ENCODE assay signal across 20 mouse cellular contexts in the genomic region with DNA sequence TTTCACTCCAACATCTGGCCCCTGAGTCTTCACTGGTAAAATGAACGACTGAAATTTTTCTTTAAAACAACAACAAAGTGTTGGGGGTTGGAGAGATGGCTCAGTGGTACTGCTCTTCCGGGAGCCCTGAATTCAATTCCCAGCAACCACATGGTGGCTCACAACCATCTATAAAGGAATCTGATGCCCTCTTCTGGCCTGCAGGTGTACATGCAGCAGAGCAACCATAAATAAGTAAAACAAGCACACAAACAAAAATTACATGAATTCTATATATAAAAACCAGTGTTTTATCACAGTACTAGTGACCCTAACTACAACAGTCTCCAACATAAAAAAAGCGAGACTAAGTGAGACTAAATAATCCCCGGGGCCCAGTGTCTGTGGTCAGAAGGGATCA. TPM values are rescaled to one million over a fixed set of nuclear protein-coding genes. Genes with fewer than 3 reads are reported as not detected.
DNase-seq lines count a peak whose midpoint lies in the region; ATAC-seq and TF ChIP-seq lines count a peak whose summit lies in the region.
"Had no signal": no experiment of that assay in that cellular context is flagged by ENCODE, and none has a peak within 500 bp of the region (broad histone marks: within the 10 kb centered on the region; RNA-seq: fewer than 3 reads in every experiment).

No protein-coding gene starts in this region.

- no peak overlapping the region for H3K27ac ChIP-seq in kidney, adult 2 months (ENCODE audit: insufficient read depth, low read depth, low read length)
- H3K27ac ChIP-seq in lung, embryonic 14.5 days (ENCODE audit: low read depth), result no peak overlapping the region
- no peak overlapping the region for H3K27ac ChIP-seq in small intestine, adult 2 months (ENCODE audit: insufficient read depth, low read depth, low read length)
- H3K27ac ChIP-seq: forebrain, embryonic 10.5 days; heart, embryonic 10.5 days; midbrain, embryonic 15.5 days; neural tube, embryonic 13.5 days had no signal

- POLR2A ChIA-PET in Patski (lab: Charles Lee), result no interaction called here

- WGBS in kidney, adult 2 months, result 87% methylated on average over 4 of the region's 4 CpGs
- WGBS in lung, embryonic 14.5 days, result 83% methylated on average over 4 of the region's 4 CpGs
- 75% methylated on average over 4 of the region's 4 CpGs for WGBS in small intestine, adult 2 months

- TF ChIP-seq POLR2A in kidney, adult 2 months (IDR thresholded peaks at IDR 0.05; ENCODE audit: low read depth, low read length), result no peak
- TF ChIP-seq POLR2A in small intestine, adult 2 months (IDR thresholded peaks at IDR 0.05; ENCODE audit: low read depth, low read length), result no peak

- no peak overlapping the region for H3K4me2 ChIP-seq in lung, embryonic 14.5 days
- H3K4me2 ChIP-seq: midbrain, embryonic 15.5 days; neural tube, embryonic 13.5 days had no signal

- no peak for ATAC-seq in lung, embryonic 14.5 days (ENCODE audit: insufficient read depth)
- ATAC-seq in Patski, result no peak
- ATAC-seq: hindbrain, embryonic 16.5 days; midbrain, embryonic 15.5 days had no signal

- H3K27me3 ChIP-seq in kidney, adult 2 months (replicated peaks; ENCODE audit: control insufficient read depth, insufficient read depth, low read length), result no peaks in the 10 kb centered on the region
- H3K27me3 ChIP-seq in lung, embryonic 14.5 days (ENCODE audit: insufficient read depth, low read length), result no peaks in the 10 kb centered on the region
- H3K27me3 ChIP-seq in Patski, result no peaks in the 10 kb centered on the region
- H3K27me3 ChIP-seq in small intestine, adult 2 months (ENCODE audit: control insufficient read depth, insufficient read depth, low read length), result no peaks in the 10 kb centered on the region
- H3K27me3 ChIP-seq: midbrain, embryonic 15.5 days; neural tube, embryonic 13.5 days had no signal

- H3K9ac ChIP-seq in lung, embryonic 14.5 days, result no peak overlapping the region
- H3K9ac ChIP-seq: midbrain, embryonic 15.5 days; neural tube, embryonic 13.5 days had no signal

- no peaks in the 10 kb centered on the region for H3K9me3 ChIP-seq in lung, embryonic 14.5 days (ENCODE audit: low read depth, low read length)
- H3K9me3 ChIP-seq: heart, embryonic 10.5 days; midbrain, embryonic 15.5 days had no signal

- no peaks in the 10 kb centered on the region for H3K36me3 ChIP-seq in kidney, adult 2 months (ENCODE audit: control insufficient read depth, insufficient read depth, low read length)
- no peaks in the 10 kb centered on the region for H3K36me3 ChIP-seq in lung, embryonic 14.5 days (ENCODE audit: insufficient read depth)
- no peaks in the 10 kb centered on the region for H3K36me3 ChIP-seq in small intestine, adult 2 months (ENCODE audit: control insufficient read depth, insufficient read depth, low read length)
- H3K36me3 ChIP-seq: forebrain, embryonic 10.5 days; heart, embryonic 10.5 days; midbrain, embryonic 15.5 days; neural tube, embryonic 13.5 days had no signal

- DNase-seq in kidney, adult 2 months, result no peak
- DNase-seq in kidney, postnatal 25 days, result no peak
- no peak for DNase-seq in lung, embryonic 14.5 days
- DNase-seq in lung, adult 18-20 months, result no peak
- DNase-seq in Patski (ENCODE audit: low read depth, low spot score), result no peak
- DNase-seq in retina, embryonic 14.5 days (ENCODE audit: low spot score), result no peak
- DNase-seq: B cell, adult 2 months; cerebellum, adult 18-20 months; cerebellum, postnatal 14 days; kidney, adult 18-20 months; kidney, postnatal 10 days; lung, postnatal 36 days; thymus, adult 2 months had no signal

- H3K4me3 ChIP-seq in kidney, adult 2 months (ENCODE audit: insufficient read depth, low read depth, low read length), result no peak overlapping the region
- no peak overlapping the region for H3K4me3 ChIP-seq in lung, embryonic 14.5 days (ENCODE audit: low read depth, low read length)
- no peak overlapping the region for H3K4me3 ChIP-seq in small intestine, adult 2 months (ENCODE audit: low read depth, low read length)
- H3K4me3 ChIP-seq: forebrain, embryonic 10.5 days; heart, embryonic 10.5 days; midbrain, embryonic 15.5 days; myocyte; neural tube, embryonic 13.5 days had no signal

- in situ Hi-C loops in Patski (cut with MboI; ENCODE audit: low pct_unique_long_range_greater_than_20kb), result no loop called here

- 0 out of 2 replicates have a peak, but pooled peaks have one; percentile 6 for TF ChIP-seq CTCF in kidney, adult 2 months (conservative IDR thresholded peaks at IDR 0.05; ENCODE audit: insufficient read depth, insufficient read length, low read depth, low read length)
- 0 out of 2 replicates have a peak, but pooled peaks have one; percentile 8 for TF ChIP-seq CTCF in lung, embryonic 14.5 days (IDR thresholded peaks at IDR 0.05; ENCODE audit: low read depth)
- TF ChIP-seq CTCF in Patski (IDR thresholded peaks at IDR 0.05), result peak; percentile 46
- TF ChIP-seq CTCF in small intestine, adult 2 months (IDR thresholded peaks at IDR 0.05; ENCODE audit: extremely low read depth, insufficient read length, insufficient replicate concordance, low read depth, low read length), result peak; percentile 17; the same call in 1 of the 2 replicates

- CTCF ChIA-PET in Patski (lab: Charles Lee), result no interaction called here

- peaks cover 5% of the 10 kb centered on the region; the same call in 1 of the 2 replicates for H3K4me1 ChIP-seq in kidney, adult 2 months (ENCODE audit: control insufficient read depth, insufficient read depth, low read length)
- H3K4me1 ChIP-seq in lung, embryonic 14.5 days (ENCODE audit: insufficient read depth), result no peaks in the 10 kb centered on the region
- peaks cover 8% of the 10 kb centered on the region; the same call in 1 of the 2 replicates for H3K4me1 ChIP-seq in small intestine, adult 2 months (ENCODE audit: control insufficient read depth, insufficient read depth, insufficient read length, low read length)
- H3K4me1 ChIP-seq: heart, embryonic 10.5 days; midbrain, embryonic 15.5 days; neural tube, embryonic 13.5 days had no signal

RNA-seq across cellular contexts. Expression of a gene that starts 8.2 kb away (rescaled TPM):
- 31.0 and 50.5 TPM in 2 replicates for polyA plus RNA-seq in kidney, adult 2 months (2012; rRNA removed)
- polyA plus RNA-seq in lung, embryonic 14.5 days (2014; fragmentation: Nextera tagmentation; extraction: Ambion mirVana), result 17.2 and 19.6 TPM in 2 replicates
- 39.1 TPM for polyA plus RNA-seq in Patski (2021)
- 2.4 and 6.7 TPM in 2 replicates for polyA plus RNA-seq in small intestine, adult 2 months (2012; rRNA removed)

RNA-seq across cellular contexts. Expression of a gene that starts 39.9 kb away (rescaled TPM):
- 18.8 and 23.8 TPM in 2 replicates for polyA plus RNA-seq in kidney, adult 2 months (2012; rRNA removed)
- 81.3 and 82.7 TPM in 2 replicates for polyA plus RNA-seq in lung, embryonic 14.5 days (2014; fragmentation: Nextera tagmentation; extraction: Ambion mirVana)
- 37.0 TPM for polyA plus RNA-seq in Patski (2021)
- polyA plus RNA-seq in small intestine, adult 2 months (2012; rRNA removed), result 17.4 and 20.5 TPM in 2 replicates

RNA-seq across cellular contexts. Expression of a gene that starts 58.1 kb away (rescaled TPM):
- 6.7 and 7.4 TPM in 2 replicates for polyA plus RNA-seq in kidney, adult 2 months (2012; rRNA removed)
- 11.3 and 12.3 TPM in 2 replicates for polyA plus RNA-seq in lung, embryonic 14.5 days (2014; fragmentation: Nextera tagmentation; extraction: Ambion mirVana)
- polyA plus RNA-seq in Patski (2021), result 16.0 TPM
- polyA plus RNA-seq in small intestine, adult 2 months (2012; rRNA removed), result 8.9 and 25.9 TPM in 2 replicates
